Mouse (Mus musculus) kidney, adult 8-10 months (tissue): ENCODE measurements at regions not wholly inside any gene's neighbourhood (a gene's known extent, or its start where the extent isn't known, plus 50 kb on each side); places are given as distances from the start of the nearest gene placed in this dataset.
A peak's percentile ranks its signal among the peaks of the same experiment; 100 is the strongest.

Source experiments
- DNase-seq, 2 experiments: peaks; one replicate each; pipeline ENCODE4 v3.0.0; 2022

DNA sequence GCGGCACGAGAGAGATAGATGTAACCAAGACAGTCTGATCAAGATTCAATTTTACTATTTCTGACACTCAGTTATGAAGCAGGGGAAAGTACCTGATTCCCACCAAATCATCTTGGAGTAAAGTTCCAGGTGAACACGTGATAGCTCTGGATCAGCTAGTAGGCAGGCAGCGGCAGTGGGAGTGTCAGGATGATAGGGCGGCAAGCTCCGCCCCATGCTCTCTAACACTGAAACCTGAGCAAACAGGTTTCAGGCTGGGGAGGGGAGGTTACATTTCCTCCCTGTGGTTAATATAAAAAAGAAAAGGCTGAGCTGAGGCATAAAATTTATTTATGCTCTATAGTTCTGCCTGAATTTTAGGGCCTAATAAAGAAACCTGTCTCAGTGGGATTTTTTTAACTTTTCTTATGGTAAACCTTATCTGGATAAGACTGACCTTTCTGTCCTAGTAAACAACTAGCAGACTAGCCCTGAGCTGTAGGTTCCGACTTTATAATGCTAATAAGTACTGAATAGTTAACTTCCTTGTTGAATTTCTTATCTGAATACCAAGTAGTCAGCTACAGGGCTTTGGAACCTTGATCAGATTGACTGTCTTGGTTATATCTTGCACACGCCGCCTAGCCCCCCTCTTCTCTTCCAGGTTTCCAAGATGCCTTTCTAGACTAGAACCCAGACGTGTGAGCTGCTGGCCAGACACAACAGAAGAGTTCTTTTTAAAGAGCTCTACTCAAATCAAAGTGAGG lies 254.9 kb upstream of the Dab2 start:
- DNase-seq = peak; percentile 17 to 24

DNA sequence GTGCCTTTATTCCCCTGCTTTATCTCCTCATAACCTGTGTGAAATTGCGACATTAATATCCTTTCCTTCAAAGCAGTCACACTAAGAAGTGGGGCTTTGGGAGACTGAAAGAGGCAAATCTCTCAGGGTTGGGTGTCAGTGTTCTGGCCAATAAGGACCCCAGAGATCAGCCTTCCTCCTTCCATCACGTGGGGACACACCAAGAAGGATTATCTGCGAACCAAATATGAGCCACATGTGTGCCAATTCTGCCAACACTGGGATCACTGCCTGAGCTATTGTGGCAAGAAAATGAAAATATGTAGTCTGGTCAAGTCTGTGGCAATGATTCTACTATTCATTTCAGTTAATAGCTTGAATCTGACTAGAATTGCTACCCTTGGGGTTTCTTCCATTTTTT lies 243.9 kb upstream of the Dab2 start:
- no peak for DNase-seq

DNA sequence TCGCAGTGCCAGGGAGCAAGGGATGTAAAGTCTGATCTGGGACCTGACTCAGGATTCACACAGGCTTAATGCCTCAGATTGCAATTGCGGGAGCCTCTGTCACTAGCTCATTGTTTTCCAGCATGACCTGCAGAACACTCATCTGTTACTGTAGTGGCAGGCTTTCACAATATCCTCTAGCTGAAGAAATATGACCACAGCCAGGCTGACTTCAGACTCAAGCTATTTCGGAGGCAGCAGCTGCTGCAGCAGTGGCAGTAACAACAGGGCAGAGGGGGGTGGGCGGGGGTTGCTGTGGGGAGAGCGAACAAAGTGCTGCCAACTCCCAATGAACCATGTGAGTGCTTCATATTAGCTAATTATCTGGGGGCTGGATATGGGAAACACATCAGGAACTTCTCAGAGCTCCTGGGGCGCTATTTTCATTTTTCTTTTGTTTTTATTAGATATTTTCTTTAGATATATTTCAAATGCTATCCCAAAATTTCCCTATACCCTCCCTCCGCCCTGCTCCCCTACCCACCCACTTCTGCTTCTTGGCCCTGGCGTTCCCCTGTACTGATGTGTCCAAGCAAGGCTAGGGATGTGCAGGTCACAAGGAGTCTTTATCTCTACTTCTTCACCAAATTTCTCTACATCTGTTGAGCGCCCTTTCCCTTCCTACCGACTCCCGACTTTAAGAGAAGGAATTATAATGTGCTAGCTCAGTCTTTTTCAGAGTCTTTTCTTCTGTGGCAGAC lies 242.5 kb upstream of the Dab2 start:
- no peak for DNase-seq

- DNase-seq = no peak
Measured at GRCm38 (mm10) chr15:6059361-6059760, 240.2 kb upstream of the Dab2 start.

DNA sequence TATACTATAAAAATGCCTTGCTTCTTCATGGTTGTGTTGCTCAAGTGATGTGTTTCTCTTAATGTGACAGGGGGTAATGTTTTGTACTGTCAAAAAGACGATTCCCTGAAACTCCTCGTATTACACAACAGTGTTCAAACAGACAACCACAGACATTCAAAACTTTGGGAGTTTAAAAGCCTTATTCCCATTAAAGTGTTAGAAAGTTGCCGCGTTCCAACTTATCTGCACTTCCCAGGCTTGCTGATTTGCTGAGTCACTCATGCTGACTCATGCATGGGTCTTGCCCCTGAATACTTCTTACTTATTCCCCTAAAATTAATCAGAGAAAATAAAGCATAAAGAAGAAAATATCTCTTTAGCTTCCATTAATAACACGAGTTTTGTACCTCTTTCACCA lies 239.8 kb upstream of the Dab2 start:
- DNase-seq = no peak

- no peak for DNase-seq
Measured at GRCm38 (mm10) chr15:6060649-6061048, 238.9 kb upstream of the Dab2 start.

DNA sequence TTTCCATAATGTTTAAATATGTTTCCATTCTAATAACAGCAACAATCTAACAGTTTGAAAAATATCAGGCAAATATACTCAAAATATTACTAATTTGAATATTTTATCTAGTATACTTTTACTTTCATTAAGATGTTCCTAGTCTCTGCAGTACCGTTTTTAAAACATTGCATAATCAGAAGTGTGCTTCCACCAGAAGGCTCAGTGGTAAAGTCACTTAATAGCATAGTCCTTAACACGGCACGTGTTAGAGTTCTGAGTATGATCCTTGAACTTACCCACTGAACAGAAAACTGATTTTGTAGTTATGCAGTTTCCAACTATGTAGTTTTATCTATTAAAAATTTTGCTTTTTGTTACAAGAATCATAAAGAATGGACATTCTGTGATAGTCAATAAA lies 234.5 kb upstream of the Dab2 start:
- no peak for DNase-seq

- DNase-seq = no peak
Measured at GRCm38 (mm10) chr15:6067380-6067779, 232.2 kb upstream of the Dab2 start.

GRCm38 (mm10) chr15:6068371-6068770 lies 231.2 kb upstream of the Dab2 start:
- DNase-seq = no peak

GRCm38 (mm10) chr15:6071873-6072272 lies 227.7 kb upstream of the Dab2 start:
- DNase-seq = no peak

DNA sequence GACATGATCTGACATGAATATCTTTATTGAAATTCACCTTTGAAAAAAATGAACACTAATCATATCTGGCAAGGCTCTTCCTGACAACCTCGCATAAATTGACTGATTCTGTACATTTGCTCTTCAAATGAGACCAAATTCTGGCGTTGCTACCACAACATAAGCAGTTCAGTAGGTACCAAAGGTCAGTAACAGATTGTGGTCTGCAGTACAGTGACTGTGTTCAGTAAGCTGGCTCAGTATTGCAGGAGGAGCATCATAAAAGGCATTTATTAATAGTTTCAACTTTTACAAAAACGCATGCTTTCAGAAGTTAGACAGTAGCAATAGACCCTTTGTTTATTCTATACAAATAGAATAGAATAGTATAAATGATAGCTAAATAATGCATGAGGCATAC lies 226.7 kb upstream of the Dab2 start:
- no peak for DNase-seq

GRCm38 (mm10) chr15:6080714-6081635 lies 218.6 kb upstream of the Dab2 start:
- DNase-seq = peak; percentile 15 to 61

DNA sequence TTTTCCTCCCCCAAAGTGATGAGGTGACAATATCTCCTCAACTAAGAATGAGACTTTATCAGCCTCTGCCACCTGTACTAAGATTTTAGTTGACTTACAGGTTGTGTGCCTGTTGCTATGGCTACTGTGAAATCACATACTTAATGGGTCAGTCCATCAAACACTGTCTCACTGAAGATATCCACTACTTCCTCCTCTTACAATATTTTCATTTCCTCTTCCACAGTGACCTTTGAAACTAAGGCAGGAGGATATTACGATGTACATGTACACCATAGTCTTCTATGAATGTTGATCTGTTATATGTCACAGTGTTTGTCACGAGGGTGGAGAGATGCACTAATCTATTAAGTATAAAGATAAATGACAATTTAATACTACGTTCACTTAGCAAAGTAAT lies 212.4 kb upstream of the Dab2 start:
- no peak for DNase-seq

DNA sequence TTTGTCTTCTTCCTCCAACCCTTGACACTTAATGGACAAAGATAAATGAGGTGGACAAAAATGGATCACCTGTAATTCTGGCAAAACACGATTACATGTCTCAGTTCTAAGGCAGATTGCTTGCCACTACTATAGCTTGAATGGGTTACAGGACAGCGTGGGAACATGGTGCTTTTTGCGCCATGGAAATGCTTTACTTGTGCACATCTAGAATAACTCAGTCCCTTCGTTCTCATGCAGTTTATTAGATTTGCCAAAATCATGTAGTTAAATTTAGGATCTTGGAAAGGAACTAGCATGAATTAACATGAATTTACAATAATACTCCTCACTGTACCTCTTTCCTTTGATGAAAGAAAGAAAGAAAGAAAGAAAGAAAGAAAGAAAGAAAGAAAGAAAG lies 211.1 kb upstream of the Dab2 start:
- DNase-seq = no peak

GRCm38 (mm10) chr15:6129697-6130096 lies 169.9 kb upstream of the Dab2 start:
- no peak for DNase-seq

DNA sequence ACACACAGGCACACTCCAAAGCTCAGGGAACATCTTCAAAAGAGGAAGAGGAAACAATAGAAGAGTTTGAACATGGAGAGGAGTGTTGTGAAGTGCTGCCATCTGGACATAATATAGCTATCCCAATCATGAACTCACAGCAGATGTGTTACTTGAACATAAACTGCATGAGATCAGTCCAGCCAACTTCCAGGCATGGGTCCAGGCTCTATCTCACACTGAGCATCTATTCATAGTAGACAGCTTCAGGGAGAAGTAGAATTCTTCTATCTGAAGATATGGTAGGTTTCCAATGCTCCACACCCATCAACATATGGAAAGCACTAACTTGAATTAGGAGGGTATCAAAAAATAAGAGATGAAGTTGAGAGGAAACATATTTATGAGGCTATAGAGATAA lies 167.4 kb upstream of the Dab2 start:
- DNase-seq = no peak

GRCm38 (mm10) chr15:6145071-6145470 lies 154.5 kb upstream of the Dab2 start:
- DNase-seq = no peak

DNA sequence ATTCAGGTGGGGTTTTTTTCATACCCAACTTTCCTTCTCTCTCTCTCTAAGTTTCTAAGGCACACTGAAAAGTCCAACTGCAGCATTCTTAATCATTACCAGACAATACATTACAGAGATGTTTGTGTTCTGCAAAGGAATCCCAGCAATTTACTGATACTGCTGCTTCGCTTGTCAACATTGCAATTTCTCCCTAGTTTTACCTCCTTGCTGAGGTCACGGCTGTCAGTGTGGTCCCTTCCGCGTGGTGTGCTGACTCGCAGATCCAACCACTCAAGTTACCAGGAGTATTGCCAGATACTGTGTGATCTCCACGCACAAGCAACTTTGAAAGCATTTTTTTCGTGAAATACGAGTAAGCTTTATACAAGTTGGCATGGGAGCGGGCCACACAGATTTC lies 144.9 kb upstream of the Dab2 start:
- DNase-seq = peak; percentile 21 to 22

DNA sequence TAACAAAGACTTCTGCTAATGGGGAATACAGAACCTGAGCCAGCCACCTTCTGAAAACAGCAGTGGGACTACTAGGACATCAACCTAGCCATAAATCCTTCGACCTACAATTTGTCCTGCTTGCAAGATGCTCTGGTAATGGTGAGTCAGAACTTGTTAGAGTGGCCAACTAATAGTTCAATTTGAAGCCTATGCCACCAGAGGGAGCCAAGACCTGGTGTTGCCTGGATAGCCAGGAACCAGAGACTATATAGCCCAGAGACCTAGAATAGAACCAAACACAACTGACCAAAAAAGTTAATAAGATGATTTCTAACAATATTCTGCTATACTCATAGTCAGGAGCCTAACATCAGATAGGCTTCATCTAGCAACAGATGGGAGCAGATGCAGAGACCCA lies 119.3 kb upstream of the Dab2 start:
- DNase-seq = peak in 1 of 2 experiments; percentile 11

DNA sequence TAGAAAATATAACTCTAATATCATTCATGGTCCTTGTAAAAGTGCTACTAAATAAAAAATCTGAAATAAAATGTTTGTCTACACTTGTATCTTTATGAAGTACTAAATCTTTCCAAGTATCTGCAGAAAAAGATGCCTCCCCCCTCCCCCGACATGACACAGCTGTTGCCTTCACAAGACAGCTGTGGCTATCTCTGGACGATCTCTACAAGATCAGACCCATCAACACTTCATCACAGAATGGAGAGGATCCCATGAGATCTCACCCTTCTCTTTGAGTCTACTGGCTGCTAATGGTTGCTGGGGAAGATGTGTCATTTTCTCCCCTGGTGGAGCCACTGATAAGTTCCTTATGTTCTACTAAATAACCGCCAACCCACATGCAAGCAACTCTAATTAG lies 116.0 kb upstream of the Dab2 start:
- DNase-seq = peak in 1 of 2 experiments; percentile 4

DNA sequence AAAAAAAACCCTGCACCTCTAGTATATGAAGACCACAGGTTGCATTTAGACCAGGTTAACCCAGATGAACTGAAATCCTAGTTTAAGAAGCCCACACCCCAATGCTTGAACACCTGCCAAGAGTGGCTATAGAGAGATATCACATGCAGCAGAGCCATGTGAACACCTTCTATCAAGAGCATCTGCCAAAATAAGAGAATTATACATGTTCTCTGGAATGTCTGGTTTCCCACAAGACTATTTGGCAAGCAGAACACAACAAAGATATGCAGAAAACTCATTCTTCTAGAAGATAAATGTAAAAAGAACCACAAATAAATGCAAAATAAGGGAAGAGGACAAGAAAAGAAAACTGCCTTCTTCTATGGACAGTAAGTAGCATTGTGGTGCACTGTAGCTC lies 107.7 kb upstream of the Dab2 start:
- no peak for DNase-seq

DNA sequence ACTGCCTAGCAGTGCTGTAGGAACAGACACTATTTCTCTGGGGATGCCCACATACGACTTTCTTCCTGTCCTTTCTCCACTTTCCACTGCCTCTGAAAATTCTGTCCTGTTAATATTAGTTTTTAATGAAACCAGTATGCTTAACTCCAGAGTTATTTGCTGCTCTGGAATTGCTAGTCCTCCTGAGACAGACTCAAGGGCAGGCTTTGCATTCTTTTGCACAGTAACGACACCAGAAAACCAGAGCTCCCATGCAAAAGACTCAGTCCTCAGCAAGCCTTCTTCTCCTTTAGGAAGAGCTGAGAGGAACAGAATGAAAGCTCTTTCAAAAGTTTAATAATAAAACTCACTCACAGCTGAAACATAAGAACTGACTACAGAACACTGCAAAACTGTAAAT lies 92.3 kb upstream of the Dab2 start:
- DNase-seq = no peak

GRCm38 (mm10) chr15:6209301-6209700 lies 90.3 kb upstream of the Dab2 start:
- peak in 1 of 2 experiments; percentile 39 for DNase-seq

- DNase-seq = no peak
Measured at GRCm38 (mm10) chr15:6218087-6218486, 81.5 kb upstream of the Dab2 start.
